Mouse (Mus musculus) adrenal gland, adult 18-20 months (tissue): ENCODE measurements around the gene Ntrk3. TPM values are rescaled to one million over a fixed set of nuclear protein-coding genes. Genes with fewer than 3 reads are reported as not detected.

Experiments
- DNase-seq, 2 experiments: peaks; one replicate each; pipeline ENCODE4 v3.0.0; 2021 to 2022; ENCODE audit warnings: low spot score in 2 of 2
- total RNA-seq, 2 experiments: library from RNA; stranded (reverse); gene quantifications; 1 replicate in 1 of 2; 2 replicates in 1 of 2; pipeline ENCODE4 v1.2.3; 2021

Gene Ntrk3
- total RNA-seq, 2 experiments from 2014 or later = 27.1 to 57.3 TPM

- no peak for DNase-seq
Measured at GRCm38 (mm10) chr7:78651540-78651939, 86.3 kb downstream of the Ntrk3 start.

DNA sequence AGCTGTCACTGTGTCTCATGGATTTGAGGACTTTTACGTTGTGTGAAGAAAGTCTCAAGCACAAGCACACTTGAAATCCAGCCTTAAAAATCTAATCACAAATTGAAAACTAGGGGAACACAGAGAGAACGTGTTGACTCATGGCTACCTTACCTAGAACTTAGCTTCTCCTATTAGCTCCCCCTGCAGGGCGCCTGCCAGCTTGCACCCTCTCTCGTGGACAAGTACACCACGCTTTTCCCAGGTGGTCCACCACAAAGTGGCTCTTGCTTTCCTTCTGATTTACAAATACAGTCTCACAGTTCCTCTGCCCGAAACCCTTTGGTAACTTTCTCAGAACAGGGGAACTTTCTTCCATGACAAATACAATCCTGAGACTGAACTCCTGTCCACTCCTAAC, 94.1 kb downstream of the Ntrk3 start:
- no peak for DNase-seq

DNA sequence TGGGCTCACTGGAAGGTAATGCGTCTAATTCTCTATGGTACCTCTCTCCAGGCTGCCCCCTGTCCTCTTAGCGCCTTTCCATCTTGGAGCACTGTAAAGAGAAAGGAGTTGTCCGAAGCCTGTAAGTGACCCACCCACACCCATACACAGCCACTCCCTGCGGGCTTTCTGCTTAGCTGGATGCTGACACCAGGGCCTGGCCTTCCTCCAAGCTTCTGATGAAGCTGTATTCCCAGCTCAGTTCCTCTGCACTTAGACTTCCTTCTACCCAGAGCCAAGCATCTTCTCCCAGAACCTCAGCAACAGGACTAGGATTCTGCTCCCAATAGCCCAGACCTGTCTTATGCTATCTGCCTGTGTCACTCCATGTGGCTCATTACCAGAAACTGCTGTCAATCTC, 114.1 kb downstream of the Ntrk3 start:
- DNase-seq = no peak

- DNase-seq = no peak
Measured at GRCm38 (mm10) chr7:78621115-78621514, 116.7 kb downstream of the Ntrk3 start.

GRCm38 (mm10) chr7:78619818-78620577, 117.8 kb downstream of the Ntrk3 start:
- DNase-seq = no peak

DNA sequence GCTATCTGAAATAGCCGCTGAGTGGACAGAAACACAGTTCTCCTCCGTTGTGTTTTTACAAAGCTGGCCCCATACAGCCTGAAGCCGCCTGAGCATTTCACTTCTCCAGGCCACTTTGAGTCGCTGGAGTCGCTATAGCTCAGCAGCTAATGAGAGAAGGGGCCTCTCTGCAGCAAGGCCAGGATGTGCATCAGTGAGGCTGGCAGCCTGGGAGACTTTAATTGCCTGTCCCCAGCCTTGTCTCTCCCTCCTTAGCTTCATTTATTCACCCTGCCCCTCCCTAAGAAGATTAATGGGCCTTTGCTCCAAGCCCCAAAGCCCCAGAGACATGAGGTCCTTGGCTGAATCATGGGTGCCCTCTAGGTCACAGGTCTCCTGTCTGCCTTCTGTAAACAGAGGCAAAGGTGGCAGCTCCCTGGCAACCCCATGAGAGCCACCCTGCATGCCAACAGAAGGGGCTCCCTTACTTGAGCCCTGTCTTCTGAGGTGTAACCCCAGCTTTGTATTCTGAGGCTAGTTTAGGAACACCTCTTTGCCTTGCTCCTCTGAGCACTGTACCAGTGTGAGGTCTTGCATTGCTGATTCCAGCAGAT, 132.2 kb downstream of the Ntrk3 start:
- DNase-seq = no peak

GRCm38 (mm10) chr7:78603922-78604321, 133.9 kb downstream of the Ntrk3 start:
- no peak for DNase-seq

GRCm38 (mm10) chr7:78601851-78602250, 136.0 kb downstream of the Ntrk3 start:
- no peak for DNase-seq

DNA sequence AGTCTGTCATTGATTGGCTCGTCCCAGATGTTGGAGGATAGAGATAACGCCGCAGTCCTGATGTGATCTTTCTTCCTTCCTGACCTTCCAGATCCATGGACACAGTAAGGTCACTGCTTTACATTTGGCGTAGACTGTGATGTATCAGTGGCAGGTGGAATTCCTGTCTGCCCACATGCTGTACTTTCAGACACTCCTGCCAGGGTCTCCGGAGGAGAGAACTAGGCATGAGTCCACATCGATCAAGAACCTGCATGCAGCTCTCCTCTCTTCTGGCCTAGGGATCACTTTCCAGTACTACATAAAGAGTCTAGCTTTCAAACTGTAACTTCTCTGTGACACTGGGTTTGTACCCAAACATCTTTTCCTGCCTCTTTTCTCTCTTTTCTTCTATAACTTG, 136.9 kb downstream of the Ntrk3 start:
- DNase-seq = no peak

DNA sequence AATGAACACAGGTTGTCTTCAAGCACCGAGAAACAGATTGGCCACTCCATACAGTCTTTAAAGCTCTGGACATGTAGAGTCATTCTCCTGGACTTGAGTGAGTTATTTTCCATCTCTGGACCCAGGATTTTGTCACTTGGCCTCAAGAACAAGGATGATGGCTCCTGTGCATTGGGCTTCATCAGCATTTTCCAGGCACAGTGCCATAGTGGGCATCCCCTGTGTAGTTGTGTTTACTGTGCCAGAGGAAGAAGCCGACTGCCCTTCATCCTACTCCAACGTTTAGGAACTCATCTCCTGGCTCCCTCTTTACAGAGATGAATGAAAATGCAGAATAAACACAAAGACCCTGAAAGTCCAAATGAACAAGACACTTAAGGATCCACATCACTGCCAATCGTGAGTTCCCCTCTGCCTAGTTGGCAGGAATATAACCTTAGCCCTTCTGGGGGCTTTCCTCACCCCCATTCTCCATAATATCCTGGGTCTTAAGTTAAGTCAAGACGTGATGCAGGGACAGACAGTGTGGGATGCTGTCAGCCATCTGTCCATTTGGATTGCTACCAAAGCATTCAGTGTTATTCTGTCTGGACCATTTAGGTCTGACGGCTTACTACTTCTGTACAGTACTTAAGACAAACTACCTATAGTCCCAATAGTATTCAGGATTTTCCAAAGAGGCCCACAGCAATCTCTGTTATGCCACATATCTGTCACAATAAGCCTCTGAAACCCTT, 137.7 kb downstream of the Ntrk3 start:
- DNase-seq = no peak

DNA sequence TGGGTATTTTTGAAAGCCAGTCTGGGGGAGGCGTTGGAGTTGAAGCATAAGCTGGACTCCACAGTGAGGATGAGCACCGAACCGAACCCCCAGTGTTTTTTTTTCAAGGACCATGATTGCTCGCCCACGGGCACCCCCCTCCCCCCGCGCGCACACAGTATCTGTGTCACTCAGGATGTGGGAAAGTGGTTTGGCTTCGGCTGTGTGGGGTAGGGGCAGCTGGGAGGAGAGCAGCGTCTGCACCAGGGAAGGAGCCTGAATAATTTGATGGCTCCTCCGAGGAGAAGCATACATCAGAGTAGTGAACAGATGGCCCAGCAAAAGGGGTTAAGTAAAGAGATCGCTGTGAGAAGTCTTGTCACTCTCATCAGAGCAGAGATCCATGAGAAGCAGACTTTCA, 139.7 kb downstream of the Ntrk3 start:
- no peak for DNase-seq

DNA sequence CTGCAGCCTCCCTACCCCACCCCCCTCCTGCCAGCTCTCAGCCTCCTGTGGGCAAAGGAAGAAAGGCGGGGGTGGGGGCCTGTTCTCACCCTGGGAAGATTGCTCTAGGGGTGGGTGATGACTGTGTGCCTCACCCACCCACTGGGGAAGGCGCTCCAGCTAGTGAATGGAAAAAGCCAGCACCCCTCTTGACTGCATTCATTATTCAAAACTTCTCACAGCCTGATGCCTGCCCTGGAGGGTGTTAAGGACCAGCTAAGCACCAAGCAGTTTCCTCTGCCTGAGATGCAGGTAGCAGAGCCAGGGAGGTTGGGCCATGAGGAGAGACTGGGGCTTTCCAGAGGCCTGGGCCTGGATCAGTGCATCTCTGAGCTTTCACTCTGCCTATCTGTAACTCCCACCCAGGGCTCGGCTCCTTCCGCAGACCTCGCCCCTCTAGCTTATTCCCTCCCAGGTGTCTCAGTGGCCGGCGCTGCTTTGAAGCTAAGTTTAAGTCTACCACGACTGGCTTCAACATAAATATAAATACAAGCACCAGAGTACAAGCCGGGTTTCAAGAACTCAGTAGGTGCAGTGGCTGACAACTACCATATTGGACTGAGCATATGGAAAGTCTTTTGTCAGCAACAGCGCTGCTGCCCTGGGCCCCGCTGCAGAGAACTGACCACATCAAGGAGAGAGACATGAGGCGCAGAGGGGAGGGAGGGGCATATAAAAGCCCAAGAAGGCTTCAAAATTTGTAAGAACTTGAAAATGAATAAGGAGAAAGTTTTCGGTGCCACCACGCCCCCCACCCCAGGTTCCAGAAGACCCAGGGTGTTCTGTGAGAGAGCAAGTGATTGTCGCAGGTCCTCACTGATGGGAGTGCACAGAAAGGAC, 140.3 kb downstream of the Ntrk3 start:
- no peak for DNase-seq

DNA sequence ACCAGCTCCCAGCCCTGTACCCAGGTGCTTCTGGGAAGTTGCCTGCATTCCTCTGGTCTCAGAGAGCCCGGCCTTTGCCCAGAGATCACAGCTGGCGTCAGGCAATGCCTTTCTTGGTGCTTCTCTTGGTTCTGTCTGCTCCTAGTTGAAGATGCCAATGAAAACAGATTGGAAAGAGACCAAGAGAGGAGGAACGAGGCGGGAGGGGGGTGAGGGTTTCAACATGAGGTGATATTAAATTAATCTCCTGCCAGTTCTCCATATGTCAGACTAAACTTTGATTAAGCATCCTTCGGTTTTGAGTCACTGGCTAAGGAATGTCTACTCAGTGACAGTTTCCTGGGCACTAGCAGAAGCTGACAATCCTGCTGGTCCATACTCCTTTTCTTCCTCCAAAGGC, 141.3 kb downstream of the Ntrk3 start:
- no peak for DNase-seq

DNA sequence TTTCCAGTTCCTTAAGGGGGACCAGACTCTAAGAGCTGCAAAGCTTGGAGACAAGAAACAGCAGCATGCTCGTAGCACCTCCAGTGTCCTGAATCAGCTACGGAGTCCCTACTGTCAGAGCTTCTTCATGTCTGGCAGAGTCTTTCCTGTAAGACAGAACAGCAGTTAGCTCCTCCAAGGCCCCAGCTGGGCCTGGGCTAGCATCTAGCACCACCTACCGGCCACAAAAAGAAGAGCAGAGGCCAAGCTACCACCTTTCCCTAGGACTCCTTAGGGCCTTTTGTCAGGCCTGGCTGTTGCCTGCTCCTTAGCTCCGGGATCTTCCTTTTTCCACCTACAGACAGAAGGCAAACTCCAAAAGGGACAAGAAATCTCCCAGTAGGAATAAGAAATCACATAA, 141.9 kb downstream of the Ntrk3 start:
- peak; percentile 63 to 69 for DNase-seq

GRCm38 (mm10) chr7:78592948-78593347, 144.9 kb downstream of the Ntrk3 start:
- DNase-seq = no peak

- no peak for DNase-seq
Measured at GRCm38 (mm10) chr7:78592172-78592571, 145.6 kb downstream of the Ntrk3 start.

GRCm38 (mm10) chr7:78589766-78590165, 148.0 kb downstream of the Ntrk3 start:
- no peak for DNase-seq

DNA sequence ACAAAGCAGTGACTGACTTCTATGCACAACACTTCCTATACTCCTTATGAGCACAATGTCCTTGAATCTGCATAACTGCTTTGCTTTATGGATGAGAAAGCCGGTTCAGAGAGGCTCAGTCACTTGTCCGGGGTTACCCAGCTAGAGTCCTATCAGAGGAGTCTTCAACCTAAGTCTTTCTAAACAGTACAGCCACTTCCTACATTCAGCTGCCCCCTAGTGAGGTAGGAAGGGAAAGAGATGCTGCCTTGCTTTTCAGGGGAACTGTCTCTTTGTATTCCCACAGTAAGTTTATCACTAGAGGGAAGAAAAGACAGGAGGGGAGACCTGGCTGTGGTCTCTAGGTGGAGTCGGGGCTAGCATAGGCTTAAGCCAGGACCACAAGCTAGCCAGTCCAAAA, 151.0 kb downstream of the Ntrk3 start:
- no peak for DNase-seq

DNA sequence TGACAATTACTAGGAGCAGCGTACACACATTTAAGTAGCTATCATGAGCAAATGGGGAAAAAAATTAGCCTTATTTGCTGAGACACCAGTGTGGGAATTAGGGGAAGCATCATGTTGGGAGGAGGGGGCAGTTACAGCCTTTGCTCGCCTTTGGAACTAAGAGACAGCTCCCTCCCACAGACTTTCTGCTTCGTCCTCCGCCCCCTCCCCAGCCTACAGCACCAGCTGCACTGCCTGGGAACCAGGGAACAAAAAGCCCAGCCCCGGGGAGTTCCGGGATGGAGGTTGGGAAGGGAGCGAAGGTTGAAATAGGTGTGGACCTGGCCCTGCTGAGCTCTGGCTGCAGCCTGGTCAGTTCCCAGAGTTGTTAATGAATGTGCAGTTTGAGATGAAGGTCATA, 151.9 kb downstream of the Ntrk3 start:
- no peak for DNase-seq

GRCm38 (mm10) chr7:78584936-78585335, 152.9 kb downstream of the Ntrk3 start:
- no peak for DNase-seq

DNA sequence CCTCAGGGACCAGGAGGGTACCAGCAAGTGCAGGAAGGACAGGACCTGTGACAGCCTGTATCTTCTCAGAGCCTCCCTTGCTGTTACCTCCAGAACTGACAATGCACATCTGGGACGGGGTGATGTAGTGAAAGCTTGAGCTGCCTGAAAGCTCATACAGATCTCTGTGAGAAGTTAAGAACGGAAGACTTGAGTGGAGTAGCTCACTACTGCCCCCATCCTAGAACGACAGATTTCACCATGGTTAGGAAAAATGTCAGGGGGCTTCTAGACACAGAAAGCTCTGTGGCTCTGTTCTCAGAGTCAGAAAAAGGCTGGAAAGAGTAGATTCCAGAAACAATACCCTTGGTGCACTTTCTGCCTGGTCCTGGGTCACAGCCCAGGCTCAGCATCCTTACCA, 153.3 kb downstream of the Ntrk3 start:
- DNase-seq = no peak
